Mouse (Mus musculus) urinary bladder, adult 2 months (tissue): ENCODE results near the gene Tmtc1. TPM values are rescaled to one million over a fixed set of nuclear protein-coding genes. Genes with fewer than 3 reads are reported as not detected.
A peak's percentile ranks its signal among the peaks of the same experiment; 100 is the strongest.

ENCODE experiments used
- DNase-seq: peaks from one replicate; pipeline ENCODE4 v3.0.0; 2022; ENCODE audit warnings: low spot score
- polyA plus RNA-seq: library from polyadenylated mRNA; depleted of rRNA; stranded (reverse); fragments of >200 nt; gene quantifications from 2 replicates; pipeline ENCODE4 v1.2.3, GENCODE M21; 2012

The Tmtc1 gene
- polyA plus RNA-seq, 1 experiment = 14.2 TPM

- DNase-seq = no peak
Observed at GRCm38 (mm10) chr6:148373444-148373843, 70.7 kb downstream of the Tmtc1 start.

DNA sequence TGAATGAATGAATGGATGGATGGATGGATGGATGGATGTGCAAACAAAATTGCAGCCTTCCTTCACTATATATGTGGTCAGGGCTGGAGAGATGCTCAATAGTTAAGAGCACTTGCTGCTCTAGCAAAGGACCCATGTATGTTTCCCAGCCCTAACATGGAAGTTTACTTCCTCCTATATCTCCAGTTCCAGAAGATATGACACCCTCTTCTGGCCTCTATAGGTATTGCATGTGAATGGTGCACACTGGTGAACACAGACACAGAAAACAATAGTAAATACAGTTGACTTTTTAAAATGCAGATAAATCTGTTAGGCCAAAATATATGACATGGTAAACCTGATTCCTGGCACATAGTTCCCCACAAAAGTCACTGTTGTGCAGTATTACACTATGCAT, 73.0 kb downstream of the Tmtc1 start:
- no peak for DNase-seq

DNA sequence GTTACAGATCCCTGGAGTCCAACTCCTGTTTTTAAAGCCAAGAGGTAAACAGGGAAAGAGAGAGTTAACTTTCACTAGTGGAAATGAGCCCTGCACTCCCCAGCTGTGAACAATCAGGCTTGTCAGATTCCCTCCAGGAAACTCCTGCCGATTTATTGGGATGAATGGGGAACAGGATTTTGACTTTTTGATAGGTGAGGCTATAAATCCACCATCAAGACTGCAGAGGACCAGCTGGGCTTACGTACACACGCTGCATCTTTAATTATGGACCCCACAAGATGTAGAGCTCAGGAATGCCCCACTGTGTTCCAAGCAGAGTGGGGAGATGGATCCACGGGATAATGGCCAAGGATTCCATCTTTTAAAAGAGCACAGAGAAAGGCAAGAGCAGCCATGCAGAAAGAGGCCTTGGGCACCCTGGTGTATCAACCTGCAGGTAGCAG, 77.1 kb downstream of the Tmtc1 start:
- DNase-seq = no peak

DNA sequence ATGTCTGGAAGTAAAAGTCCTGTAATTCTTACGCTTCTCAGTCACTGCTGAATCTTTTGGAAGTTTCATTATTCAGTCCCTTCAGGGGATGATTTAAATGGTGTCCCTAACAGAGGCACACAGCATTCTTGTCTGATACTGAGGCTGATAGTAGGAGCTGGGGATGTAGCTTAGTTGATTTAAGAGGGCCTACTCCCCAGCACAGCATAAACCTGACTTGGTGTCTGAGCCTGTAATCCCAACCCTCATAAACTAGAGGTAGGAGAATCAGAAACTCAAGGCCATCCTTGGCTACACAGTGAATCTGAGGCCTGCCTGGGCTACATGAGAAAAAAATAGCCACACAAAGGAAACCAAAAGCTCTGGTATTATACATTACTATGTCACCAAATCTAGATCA, 77.6 kb downstream of the Tmtc1 start:
- DNase-seq = no peak

DNA sequence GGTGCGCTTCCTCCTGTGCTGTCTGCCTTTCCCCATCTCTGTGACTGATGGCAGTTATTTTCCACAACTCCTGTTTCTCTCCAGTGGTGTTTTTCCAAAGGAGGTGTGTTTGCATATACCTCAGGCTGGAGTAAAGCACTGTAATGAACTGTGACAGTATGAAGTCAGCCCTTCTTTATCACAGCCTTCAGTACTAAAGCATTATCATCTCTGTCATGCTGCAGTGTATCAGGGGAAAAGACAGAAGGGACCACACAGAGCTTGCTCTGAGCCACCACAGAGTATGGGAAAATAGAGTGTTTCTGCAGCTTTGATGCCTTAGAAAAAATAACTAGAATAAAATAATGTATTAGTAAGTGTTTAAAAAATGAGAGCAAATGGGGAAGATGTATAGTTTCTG, 81.0 kb downstream of the Tmtc1 start:
- no peak for DNase-seq

GRCm38 (mm10) chr6:148362475-148362874, 81.7 kb downstream of the Tmtc1 start:
- DNase-seq = no peak

- no peak for DNase-seq
Observed at GRCm38 (mm10) chr6:148359348-148359905, 84.8 kb downstream of the Tmtc1 start.

GRCm38 (mm10) chr6:148358580-148359246, 85.5 kb downstream of the Tmtc1 start:
- DNase-seq = no peak

DNA sequence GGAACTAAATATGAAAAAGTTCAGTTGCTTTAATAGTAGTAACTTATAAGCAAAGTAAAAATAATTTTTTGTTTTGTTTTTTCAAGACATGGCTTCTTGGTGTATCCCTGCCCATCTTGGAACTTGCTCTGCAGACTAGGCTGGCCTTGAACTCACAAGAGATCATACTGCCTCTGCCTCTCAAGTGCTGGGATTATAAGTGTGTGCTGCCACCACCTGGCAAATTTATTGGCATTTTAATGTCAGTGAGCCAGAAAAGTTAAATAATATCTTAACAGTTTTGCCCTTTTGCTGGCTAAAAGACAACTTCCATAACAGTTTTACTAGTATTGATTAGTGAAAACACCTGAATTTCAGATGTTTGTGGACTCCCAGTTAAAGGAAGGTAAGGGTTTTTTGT, 88.0 kb downstream of the Tmtc1 start:
- DNase-seq = no peak

- peak; percentile 44 for DNase-seq
Observed at GRCm38 (mm10) chr6:148354509-148355474, 89.4 kb downstream of the Tmtc1 start.

GRCm38 (mm10) chr6:148354151-148354508, 90.1 kb downstream of the Tmtc1 start:
- no peak for DNase-seq

DNA sequence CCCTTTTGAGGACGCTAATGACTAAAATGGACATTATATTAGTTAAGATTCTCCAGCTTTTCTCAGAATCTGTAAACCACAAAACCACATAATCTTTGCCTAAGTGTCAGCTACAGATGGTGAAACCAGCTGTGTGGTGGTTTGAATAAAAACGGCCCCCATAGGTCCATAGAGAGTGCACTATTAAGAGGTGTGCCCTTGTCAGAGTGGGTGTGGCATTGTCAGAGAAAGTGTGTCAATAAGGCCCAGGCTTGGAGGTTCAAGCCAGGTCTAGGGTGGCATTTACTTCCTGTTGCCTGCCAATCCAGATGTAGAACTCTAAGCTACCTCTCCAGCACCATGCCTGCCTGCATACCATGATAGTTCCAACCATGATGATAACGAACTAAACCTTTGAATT, 99.2 kb downstream of the Tmtc1 start:
- DNase-seq = no peak

GRCm38 (mm10) chr6:148342191-148342590, 102.0 kb downstream of the Tmtc1 start:
- DNase-seq = no peak

- DNase-seq = no peak
Observed at GRCm38 (mm10) chr6:148341765-148342164, 102.4 kb downstream of the Tmtc1 start.

DNA sequence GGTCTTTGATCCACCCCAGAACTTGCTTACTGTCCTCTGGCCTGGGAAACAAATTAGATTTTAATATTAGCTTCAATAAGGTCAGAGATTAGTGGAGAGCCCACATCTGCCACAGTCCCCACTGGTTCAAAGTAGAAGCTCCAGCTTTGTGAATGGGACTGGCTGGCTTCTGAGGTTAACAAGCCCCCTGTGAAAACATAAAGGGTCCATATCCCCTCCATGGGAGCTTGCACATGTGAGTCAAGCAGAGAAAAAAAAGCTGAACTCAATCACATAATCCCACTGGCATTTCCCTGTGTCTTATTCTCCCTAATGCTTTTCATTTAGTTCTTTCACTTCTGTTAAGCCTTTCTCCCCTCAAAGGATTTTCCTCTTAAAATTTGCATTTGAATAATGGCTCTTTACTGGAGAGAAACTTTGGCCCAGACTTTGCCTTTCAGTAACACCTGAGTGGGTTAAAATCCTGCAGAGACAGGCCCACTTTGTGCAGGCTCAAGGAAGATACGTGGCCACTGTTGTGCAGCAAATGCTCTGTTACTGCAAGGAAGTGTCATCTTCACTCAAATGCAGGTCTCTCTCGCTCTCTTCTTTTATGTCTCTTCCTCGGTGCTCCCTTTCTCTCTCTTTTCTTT, 105.7 kb downstream of the Tmtc1 start:
- no peak for DNase-seq

- no peak for DNase-seq
Observed at GRCm38 (mm10) chr6:148336290-148336955, 107.8 kb downstream of the Tmtc1 start.

DNA sequence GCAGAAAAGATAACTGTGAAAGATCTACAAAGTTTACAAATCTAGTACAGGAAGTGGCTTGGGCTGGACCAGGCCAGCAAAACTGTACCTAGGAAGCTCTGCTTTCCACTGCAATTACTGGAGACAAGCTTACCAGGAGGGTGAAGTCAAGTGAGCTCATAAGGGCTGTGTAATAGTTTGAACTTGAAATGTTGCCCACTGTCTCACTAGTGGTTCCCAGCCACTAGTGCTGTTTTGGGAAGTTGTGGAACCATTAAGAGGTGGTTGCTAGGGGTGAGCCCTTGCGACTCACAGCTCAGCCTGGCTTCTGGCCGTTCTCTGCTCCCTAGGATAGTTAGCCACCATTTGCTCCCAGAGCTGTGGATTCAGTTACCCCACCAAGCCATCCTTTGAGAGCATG, 112.3 kb downstream of the Tmtc1 start:
- DNase-seq = no peak

GRCm38 (mm10) chr6:148329976-148330375, 114.2 kb downstream of the Tmtc1 start:
- DNase-seq = no peak

DNA sequence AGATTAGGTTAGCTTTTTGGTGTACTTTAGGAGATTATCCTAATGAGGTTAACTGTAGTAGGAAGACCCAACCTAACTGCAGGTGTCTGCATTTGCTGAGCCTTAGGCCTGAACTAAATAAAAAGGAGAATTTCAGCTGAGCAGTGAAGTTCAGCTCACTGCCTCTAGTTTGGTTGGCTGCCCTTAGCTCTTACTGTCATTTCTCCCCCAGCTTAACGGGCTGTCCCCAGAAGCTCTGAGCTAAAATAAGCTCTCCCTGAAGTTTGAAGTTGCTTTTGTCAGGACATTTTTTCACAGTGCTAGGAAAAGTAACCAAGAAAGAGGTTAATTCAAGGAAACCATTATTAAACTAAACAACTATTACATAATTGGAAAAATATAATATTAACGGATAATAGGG, 115.3 kb downstream of the Tmtc1 start:
- no peak for DNase-seq

DNA sequence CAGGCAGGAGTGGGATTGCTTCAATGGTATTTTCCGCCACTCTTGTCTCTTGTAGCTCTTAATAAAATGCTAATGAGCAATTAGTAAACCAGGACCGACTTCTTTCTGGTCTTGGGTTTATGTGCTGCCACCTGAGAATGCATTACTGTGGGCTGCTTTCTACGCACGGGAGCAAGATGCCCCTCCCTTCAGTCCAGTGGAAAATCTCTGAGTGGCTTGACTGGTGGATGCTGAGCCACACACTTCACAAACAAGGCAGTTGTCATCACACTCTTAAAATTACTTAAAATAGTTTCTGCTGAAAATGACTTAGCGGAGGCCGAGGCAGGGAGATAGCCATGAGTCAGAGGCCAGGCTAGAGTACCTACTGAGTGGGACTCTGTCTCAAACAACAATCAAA, 116.1 kb downstream of the Tmtc1 start:
- DNase-seq = no peak

GRCm38 (mm10) chr6:148318736-148319135, 125.5 kb downstream of the Tmtc1 start:
- DNase-seq = no peak
